Mouse (Mus musculus) neural tube, embryonic 14.5 days (tissue): ENCODE results near the gene Ctnna3. TPM values are rescaled to one million over a fixed set of nuclear protein-coding genes. Genes with fewer than 3 reads are reported as not detected.

Experiments
- polyA plus RNA-seq: library from polyadenylated mRNA; unstranded; fragments of >200 nt; fragmentation: Nextera tagmentation; extraction: Ambion mirVana; gene quantifications from 2 replicates; pipeline ENCODE4 v1.2.1, GENCODE M21; 2014

Ctnna3 gene
- polyA plus RNA-seq, 1 experiment from 2014 or later: 16.5 TPM

Other genes starting within 250 kb of the Ctnna3 start
- gene Mypn, start 226.1 kb upstream of the Ctnna3 start, polyA plus RNA-seq: 0.71 and 1.1 TPM in 2 replicates
- 29.5 and 33.2 TPM in 2 replicates for gene Herc4, start 186.3 kb upstream of the Ctnna3 start, polyA plus RNA-seq
- gene Sirt1, start 48.4 kb upstream of the Ctnna3 start, polyA plus RNA-seq: 7.3 and 7.6 TPM in 2 replicates
- 27.2 and 31.9 TPM in 2 replicates for gene Dnajc12, start 47.7 kb upstream of the Ctnna3 start, polyA plus RNA-seq
- not detected in 2 replicates for gene Gm7075, start 8.3 kb upstream of the Ctnna3 start, polyA plus RNA-seq